Mouse (Mus musculus) heart, postnatal 10 days (tissue): ENCODE data around the gene Zfp109. TPM values are rescaled to one million over a fixed set of nuclear protein-coding genes. Genes with fewer than 3 reads are reported as not detected.
"Not testable (repeated sequence)": the region's sequence is repeated elsewhere in the genome, so short reads cannot be mapped to it uniquely, and the experiment has no call there.

ENCODE experiments used
- DNase-seq, 2 experiments: peaks; one replicate each; pipeline ENCODE4 v3.0.0; 2021
- intact Hi-C: fragments of 180-260 bp; cut with DNase I; formaldehyde crosslinking; loops from one replicate; pipeline ENCODE4 v1.15.1; 2025
- total RNA-seq, 2 experiments: library from RNA; stranded (reverse); gene quantifications; 2 replicates each; pipeline ENCODE4 v1.2.3; 2021

Gene Zfp109
- 1 to 10 TPM; 1.3 to 2.1 TPM for total RNA-seq

DNA sequence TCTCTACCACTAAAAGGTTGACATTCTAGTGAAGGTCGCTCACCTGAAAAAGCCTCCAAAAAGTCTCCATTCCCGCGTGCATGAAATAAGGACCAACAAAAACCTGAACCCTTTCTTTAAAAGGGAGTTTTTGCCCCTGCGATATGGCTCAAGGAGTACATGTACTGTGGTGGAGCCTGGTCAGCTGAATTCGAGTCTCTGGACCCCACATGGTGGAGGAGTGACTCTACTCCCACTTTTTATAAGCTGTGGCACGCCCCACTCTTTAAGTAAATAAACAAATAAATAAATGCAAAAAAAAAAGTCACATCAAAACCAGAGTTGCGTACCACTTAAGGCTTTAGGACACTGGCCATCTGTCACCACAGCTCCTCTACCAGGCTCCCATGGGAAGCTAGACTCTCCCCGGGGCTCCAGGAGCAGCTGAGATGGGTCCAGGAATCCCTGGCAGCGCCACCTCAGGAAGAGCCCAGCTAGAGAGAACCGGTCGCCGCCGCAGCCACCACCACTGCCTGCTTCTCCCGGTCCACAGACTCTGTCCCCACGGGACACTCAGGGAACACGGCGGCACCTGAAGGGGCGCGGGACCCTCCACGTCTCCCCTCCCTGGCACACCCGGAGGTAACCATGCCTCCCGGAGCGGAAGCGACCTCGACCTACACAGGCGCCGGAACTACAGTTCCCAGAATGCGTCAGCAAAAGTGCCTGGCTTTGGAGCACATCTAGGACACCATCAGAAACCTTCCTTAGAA, at the start of gene Zfp109:
Zfp109 (minus strand) TSS at position 521 of the 752 bp plus-strand sequence.
- intact Hi-C loops = no loop called here
- peak; percentile 53 to 67 for DNase-seq

DNA sequence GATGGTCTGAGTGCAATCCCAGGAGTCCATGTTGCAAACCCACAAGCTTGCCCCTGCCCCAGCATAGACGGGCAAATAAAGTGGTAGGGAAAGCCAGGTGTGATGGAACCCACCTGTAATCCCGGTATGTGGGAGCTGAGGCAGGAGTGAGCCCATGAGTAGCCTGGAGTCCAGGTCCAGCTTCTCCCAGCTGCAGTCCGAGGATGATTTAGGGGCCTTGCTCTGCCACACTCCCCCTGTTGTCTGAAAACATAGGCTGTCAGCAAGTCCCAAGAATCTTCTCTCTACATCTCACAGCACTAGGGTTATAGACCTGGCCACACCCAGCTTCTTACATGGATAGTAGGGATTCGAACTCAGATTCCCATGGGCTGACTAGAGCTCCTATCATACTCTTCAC, 49.6 kb upstream of the Zfp109 start:
- DNase-seq = no peak
- intact Hi-C loops = no loop called here

DNA sequence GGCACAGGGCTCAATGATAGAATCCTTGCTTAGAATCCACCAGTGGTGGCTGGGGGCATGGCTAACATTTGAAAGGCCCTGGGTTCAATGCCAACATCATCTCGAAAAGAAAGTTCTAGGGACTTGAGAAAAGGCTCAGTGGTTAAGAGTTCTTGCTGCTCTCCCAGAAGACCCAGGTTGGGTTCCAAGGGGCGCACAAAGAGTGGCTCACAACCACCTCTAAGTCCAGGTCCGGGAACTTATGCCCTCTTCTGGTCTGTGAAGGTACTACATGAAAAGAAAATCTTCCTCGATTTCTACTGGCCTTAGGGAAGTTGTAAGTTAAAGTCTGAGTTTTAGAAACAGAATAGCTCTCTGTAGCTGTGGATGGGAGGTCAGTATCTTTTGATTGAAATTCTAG, 48.7 kb upstream of the Zfp109 start:
- no peak for DNase-seq
- intact Hi-C loops = no loop called here

DNA sequence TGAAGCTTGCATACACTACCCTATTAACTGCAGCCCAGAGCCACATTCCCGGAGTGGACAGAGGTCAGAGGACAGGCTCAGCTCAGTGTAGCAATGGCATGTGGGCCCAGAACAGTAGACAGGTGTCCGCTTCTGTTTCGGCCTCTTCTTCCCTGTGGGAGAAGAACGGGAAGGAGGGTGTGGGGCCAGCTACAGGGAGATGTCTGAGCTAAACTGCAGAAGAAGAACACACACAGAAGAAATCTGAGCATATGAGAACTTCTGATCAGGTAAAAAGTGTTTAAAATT, 43.4 kb upstream of the Zfp109 start:
- no peak for DNase-seq
- intact Hi-C loops = no loop called here

DNA sequence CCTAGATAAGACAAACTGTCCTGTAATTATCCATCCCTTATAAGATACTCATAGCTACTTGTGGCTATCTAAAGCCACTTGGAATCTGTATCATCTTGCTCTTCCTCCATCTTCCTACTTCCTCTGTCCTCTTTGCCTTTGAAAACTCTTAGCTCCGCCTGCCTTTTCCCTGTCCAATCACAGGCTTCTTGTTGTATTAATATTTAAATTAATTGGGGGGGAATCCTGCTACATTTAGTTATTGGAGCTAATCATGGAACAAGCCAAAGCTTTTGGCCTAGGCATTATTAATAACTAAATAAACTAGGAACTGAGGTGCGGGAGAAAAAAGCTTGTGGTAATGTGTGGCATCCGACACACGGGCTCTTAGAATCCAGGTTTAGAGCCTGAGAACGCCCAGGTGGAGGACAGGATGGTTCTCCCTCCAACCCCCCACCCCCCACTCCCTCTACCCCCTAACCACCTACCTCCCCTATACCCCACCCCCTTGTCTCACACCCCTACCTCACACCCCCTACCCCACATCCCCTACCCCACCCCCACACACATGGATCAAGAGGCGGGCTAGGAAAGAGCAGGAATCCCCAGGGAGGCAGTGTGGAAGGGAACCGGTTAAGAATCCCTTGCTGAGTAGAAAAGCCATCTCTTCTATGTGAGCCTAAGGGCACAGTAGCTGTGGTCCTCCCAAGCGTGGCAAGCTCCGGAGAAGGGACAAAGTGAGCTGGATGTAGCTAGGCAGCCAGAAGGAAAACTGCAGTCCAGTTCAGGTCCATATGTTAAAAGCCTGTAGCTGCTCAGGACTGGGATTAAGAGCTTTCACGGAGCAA, 42.9 kb upstream of the Zfp109 start:
- intact Hi-C loops = no loop called here

DNA sequence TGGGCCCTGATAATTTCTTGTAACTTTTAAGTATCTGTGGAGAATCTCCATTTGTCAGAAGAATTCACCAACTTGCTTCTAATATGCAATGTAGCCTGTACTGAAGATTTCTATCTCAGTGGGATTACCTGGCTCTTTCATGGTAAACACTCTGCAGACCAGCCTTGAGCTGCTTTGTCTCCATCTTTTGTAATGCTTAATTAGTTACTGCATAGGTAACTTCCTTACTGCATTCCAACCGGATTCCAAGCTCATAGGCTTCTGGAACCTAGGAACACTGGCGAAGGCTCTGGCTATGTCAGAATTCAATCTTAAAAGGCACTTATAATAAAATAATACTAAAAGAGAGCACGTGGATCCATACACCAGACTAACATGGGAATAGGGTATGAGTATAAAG, 41.4 kb upstream of the Zfp109 start:
- intact Hi-C loops, DNase-seq: not testable (repeated sequence)

More for the DNA sequence above, 42.9 kb upstream of the Zfp109 start:
- DNase-seq = no peak

DNA sequence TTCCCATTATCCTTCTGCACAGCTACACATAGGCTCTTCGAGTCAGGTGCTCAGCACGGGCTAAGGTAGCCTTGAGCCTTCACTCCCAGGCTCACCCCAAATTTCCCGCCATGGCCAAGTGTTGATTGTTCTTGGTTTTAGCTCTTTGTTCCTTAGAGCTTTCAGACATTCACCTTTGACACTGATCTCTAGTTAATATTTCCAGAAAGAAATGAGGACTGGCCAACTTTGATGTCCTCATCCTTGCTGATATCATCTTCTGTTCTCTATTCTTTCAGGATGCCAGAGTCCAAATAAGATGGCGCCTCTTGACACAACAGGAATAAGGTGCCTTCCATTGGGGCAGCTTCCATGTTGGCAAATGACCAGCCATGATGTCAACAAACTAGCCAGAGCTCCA, 37.1 kb upstream of the Zfp109 start:
- DNase-seq = no peak
- intact Hi-C loops = loop anchor here (5.0 kb wide), 1 partner anchor 142 kb away; the partner anchor contains the start of gene Zfp235

DNA sequence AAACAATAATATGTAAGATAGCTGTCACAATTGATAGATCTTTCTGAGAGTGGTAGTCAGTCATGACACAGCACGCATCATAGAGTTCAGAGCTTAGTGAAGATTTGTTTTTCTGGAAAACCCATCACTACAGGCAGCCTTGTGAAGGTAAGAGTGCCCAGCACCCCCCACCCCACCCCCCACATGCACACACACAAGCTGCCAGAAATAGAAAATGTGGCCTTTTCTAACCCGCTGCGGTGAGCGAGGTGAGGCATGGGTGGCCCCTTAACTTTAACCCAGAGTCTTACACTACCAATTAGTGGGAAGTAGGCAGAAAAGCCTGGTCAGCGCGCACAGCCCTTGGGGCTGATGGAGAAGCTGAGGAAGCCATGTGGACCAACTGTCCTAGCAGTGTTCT, 33.8 kb upstream of the Zfp109 start:
- no peak for DNase-seq
- intact Hi-C loops = loop anchor here (5.0 kb wide), 1 partner anchor 139 kb away; the partner anchor contains the start of gene Zfp235

DNA sequence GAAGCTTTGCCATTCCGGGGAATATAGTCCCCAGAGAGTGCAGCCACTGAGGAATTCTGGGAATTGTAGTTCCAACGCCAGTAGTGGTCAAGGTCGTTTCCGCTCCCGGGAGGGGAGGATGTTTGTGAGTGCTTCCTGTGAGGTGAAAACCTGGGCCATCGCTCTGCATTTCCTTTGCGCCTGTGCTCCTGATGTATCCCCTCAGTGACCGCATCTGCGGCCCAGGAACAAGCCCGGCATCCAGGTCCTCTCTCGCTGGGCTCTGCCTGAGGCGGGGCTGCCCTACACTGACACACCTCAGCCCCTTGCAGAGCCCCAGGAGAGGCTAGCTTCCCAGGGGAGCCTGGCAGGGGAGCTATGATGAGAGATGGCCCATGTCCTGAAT, 32.9 kb upstream of the Zfp109 start, which contains the start of gene Zfp93:
Zfp93 (plus strand) TSS at position 133 of the 385 bp plus-strand sequence.
- intact Hi-C loops = loop anchor here (1.0 to 5.0 kb wide), 2 partner anchors 16 to 138 kb away; partner anchors contain the start of genes Zfp108 and Zfp235
- DNase-seq = peak; percentile 80 to 81

DNA sequence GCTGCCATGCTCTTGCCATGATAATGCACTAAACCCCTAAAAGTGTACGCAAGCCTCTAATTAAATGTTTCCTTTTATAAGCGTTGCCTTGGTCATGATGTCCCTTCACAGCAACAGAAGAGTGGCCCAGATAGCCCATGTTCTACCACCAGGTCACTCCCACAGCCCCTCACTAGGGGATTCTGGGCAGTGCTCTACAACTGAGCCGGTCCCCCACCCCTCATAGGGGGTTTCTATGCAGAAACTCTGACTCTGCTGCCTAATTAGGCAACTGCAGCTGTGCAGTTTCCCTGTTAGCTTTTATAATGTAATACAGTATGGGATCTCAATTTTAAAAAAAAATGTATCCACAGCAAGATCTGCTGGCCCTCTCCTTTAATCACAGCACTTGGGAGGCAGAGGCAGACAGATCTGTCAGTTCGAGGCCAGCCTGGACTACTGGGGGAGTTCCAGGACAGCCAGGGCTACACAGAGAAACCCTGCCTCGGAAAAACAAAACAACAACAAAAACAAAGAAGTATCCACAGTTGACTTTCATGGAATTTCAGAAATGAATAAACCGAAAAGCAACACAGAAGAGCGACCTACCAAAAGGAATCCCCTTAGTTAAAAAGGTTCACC, 32.4 kb upstream of the Zfp109 start:
- intact Hi-C loops = loop anchor here (1.0 to 5.0 kb wide), 2 partner anchors 15 to 137 kb away; partner anchors contain the start of genes Zfp108 and Zfp235
- no peak for DNase-seq

DNA sequence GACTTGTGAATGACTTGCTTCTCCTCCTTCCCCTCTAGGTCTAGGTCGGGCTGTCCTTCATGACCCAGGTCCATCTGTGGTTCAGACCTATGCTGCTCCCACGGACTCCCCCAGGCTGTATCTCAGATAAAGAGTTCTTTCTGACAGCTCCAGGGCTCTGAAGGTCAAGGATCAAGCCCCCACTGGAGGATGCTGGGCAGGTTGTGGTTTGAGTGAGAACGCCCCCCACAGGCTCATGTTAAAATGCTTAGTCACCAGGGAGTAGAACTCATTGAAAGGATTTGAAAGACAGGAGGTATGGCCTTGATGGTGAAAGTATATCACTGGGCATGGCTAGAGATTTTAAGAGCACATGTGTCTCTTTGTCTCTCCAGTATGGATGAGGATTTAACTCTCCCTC, 31.9 kb upstream of the Zfp109 start:
- intact Hi-C loops = no loop called here

DNA sequence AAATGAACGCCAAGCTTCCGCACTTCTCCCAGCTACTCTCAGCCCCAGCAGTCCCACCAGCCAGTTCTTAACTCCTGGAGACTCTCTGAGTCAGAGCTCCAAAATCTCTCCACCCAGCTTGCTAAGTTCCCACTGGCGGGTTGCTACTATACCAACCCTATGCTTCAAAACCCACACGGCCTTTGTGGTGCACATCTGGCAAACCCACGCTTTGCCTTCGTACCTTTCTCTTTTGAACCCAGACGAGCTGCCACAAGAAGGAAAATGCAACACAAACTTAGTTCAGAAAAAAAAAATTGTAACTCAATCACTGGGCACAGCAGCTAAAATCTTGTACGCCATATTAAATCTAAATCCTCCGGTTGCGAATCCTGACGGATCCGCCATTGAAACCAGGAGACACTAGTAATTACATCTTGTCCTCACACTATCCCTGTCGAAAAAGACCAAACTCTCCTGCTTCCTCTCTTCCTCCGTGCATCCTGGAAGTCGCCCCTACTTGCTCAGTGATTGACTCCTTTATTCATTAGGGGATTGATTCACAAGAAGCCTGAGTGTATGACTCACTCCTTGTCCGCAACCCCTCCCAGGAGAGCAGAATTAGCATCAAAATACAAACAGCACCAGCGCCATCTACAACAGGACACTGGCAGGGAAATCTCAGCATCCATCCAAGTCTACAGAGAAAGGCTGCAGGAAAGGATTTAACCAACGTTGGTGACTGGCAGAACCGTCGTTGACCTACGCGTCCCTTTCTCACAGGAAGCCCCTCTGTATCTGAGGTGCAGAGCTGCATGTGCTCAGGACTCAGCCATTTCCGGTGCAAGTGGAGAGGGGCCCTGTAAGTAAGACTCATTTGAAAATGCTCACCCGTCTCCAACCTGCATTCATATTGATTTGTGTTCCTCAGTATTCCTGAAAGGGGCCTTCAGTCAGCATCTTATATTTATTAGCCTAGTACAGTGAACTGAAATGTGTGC, 31.1 kb upstream of the Zfp109 start:
- no peak for DNase-seq
- intact Hi-C loops = no loop called here

More for the DNA sequence above, 31.9 kb upstream of the Zfp109 start:
- DNase-seq = no peak

DNA sequence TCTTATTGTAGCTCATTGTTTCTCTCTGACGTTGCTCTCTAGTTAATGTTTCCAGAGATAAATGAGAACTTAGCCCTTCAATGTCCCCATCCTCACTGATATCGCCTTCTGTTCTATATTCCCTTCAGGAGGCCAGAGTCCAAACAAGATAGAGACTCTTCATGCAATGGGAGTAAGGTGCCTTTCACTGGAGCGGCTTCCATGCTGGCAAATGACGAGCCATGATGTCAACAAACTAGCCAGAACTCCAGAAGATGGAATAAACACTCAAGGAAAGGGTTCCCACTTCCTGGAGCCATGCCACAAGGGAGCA, 22.6 kb upstream of the Zfp109 start:
- intact Hi-C loops = loop anchor here (10.0 kb wide), 1 partner anchor 55 kb away; the partner anchor contains the start of gene Zfp94
- DNase-seq = no peak

DNA sequence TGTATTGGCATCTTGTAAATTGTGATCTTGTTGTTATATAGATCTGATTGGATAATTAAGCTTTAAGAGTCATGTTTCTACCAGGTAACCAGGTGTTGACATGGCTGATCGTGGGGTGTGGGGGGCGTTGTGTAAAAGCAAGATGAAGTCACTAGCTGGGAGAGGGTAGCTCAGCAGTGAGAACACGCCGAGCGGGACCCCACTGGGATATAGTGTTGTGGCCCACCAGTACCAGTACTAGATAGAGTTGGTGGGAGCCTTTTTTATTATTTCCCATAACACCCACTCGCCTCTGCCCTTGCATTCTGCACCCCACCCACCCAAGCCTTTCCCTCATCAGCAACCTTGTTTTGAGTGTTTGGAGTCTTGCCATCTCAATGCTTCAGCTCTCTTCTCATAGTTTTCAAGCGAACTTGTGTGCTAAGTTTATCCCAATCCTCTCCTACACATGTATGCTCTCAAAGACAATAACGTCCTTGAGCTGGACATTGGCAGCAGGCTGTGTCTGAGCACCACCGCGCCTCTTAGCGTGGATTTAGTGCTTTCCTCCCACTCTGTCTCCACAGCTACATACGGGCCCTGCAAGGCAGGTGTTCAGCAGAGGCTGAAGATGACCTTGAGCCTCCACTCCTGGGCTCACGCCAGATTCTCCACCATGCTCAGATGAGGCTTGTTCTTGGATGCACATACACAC, 22.1 kb upstream of the Zfp109 start:
- DNase-seq = no peak
- intact Hi-C loops = loop anchor here (10.0 kb wide), 1 partner anchor 55 kb away; the partner anchor contains the start of gene Zfp94

DNA sequence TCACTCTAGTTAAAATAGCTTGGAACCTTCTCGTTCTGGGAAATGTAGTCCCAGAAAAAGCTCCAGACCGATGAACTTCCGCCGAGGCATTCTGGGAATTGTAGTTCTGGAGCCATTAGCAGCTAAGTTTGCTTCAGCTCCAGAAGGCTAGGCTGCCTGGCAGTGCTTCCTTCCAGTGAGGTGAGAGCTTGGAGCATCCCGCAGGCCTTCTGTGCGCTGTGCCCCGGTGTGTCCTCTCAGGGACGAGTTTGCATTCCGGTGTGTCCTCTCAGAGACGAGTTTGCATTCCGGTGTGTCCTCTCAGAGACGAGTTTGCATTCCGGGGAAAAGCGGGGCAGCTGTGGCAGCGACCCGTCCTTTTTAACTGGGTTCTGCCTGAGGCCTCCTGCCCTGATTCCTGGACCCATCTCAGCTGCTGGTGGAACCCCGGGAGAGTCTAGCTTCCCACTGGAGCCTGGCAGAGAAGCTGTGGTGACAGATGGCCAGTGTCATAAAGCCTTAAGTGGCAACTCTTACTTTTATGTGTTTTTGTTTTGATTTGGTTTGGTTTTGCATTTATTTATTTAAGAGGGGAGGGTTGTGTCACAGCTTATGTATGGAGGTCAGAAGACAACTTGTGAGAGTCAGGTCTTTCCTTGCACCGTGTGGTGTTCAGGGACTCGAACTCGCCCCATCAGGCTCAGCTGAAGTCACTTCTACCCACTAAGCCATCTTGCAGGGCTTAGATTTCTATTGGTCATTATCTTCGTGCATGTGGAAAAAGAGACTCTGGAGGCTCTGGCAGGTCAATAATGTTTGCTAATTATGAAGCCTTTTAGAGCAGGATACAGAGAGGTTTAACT, 17.5 kb upstream of the Zfp109 start, which contains the start of gene Zfp108:
Zfp108 (plus strand) TSS at position 162 of the 842 bp plus-strand sequence.
- DNase-seq = peak; percentile 90 to 91
- intact Hi-C loops = loop anchor here (1.0 to 10.0 kb wide), 4 partner anchors 15 to 123 kb away; partner anchors contain the start of genes Zfp235, Zfp93 and Zfp94

DNA sequence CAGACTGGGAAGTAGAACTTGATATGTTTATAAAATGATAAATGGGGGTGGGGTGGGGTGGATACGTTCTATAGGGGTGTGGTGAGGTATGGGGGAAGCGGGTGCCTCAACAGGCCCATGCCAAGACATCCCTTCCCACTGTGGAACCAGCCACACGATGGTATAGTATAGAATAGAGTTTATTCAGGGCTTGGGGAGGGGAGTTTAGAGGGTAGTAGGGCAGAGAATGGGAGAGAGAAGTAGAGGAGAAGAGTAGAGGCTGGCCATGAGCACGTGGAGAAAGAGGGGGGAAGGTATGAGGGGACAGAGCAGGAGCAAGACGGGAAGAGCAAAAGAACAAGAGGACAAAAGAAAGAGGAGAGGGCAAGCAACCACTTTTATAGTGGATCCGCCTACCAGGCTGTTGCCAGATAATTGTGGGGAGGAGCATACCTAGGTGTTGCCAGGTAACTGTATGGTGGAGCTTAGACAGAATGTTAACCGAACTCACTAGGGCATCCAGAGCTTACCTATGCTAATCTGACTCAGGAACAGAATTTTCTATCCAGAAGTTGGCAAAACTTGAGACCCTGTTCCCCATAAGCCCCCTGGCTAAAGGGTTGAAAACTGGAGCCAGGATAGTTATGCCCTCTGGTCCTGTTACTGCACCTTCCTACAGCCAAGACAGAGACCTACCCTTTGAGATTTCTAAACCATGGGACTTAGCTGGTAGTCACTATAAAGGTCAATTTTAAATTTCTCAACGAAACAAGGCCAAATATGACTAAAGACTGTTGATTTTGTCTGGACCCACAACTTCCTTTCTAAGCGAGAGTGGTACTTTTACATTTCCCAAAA, 16.6 kb upstream of the Zfp109 start:
- no peak for DNase-seq
- intact Hi-C loops = loop anchor here (1.0 to 10.0 kb wide), 4 partner anchors 16 to 122 kb away; partner anchors contain the start of genes Zfp235, Zfp93 and Zfp94

DNA sequence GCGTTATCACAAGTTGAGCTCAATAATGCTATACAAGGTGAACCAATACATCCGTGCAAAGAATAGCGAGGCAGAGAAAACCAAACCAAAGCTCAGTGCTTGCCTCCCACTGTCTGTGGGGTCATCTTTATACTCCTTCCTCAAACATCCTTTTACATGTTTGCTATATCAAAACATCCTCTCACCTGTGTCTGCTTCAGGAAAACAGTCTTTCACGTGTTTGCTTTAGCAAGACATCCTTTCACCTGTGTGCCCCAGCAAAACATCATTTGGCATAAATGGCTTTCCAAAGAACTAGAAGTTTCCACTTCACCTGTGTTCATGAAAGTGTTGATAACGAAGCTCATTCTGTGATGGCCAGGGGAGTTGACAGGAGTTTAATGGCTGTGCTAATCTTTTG, 26.0 kb downstream of the Zfp109 start, which contains the start of gene Zfp111:
Zfp111 (minus strand) TSS at position 101 of the 400 bp plus-strand sequence.
- intact Hi-C loops = no loop called here

More for the DNA sequence above, 26.0 kb downstream of the Zfp109 start, which contains the start of gene Zfp111:
- DNase-seq = no peak
